Mouse (Mus musculus) CH12.LX (cell line): ENCODE data around the gene Ppara. TPM values are rescaled to one million over a fixed set of nuclear protein-coding genes. Genes with fewer than 3 reads are reported as not detected.
A peak's percentile ranks its signal among the peaks of the same experiment; 100 is the strongest.

Experiments
- DNase-seq: peaks from one replicate; pipeline ENCODE4 v3.0.0-alpha.2; 2013; ENCODE audit errors: extremely low read depth
- H3K27ac ChIP-seq: 2 replicates; pipeline ENCODE4 v1.5.1; 2012; ENCODE audit warnings: low read depth, mild to moderate bottlenecking, control low read depth, moderate library complexity; ENCODE audit not compliant: insufficient read depth
- H3K27me3 ChIP-seq: replicated peaks from 2 replicates; pipeline ENCODE3; 2012; ENCODE audit warnings: inconsistent platforms
- H3K36me3 ChIP-seq, 2 experiments: replicated peaks in 1 of 2; 2 replicates each; pipeline versions ENCODE3 to v1.6.1; 2012; ENCODE audit warnings: inconsistent platforms in 1 of 2, low read length in 1 of 2, mild to moderate bottlenecking in 1 of 2, mixed read lengths in 1 of 2, moderate library complexity in 1 of 2; ENCODE audit not compliant: control insufficient read depth in 1 of 2, insufficient read depth in 1 of 2
- H3K4me1 ChIP-seq, 2 experiments: 2 replicates each; pipeline ENCODE4 v1.6.1; 2012; ENCODE audit warnings: inconsistent platforms in 1 of 2, moderate library complexity in 1 of 2; ENCODE audit not compliant: insufficient read depth in 2 of 2, control insufficient read depth in 1 of 2
- H3K4me2 ChIP-seq: 2 replicates; pipeline ENCODE4 v1.6.1; 2012; ENCODE audit warnings: low read depth, mild to moderate bottlenecking, control low read depth; ENCODE audit not compliant: poor library complexity, insufficient read depth, severe bottlenecking
- H3K4me3 ChIP-seq, 3 experiments: fragments of 150-350 bp in 1 of 3; sonication (generic) in 1 of 3; replicated peaks in 1 of 3; 2 replicates each; pipeline versions ENCODE3 to v1.5.1; 2011 to 2012; ENCODE audit warnings: low read depth in 2 of 3, low read length in 2 of 3, mild to moderate bottlenecking in 2 of 3, moderate library complexity in 2 of 3, control low read depth in 1 of 3, improper control_type of control experiment in 1 of 3, inconsistent platforms in 1 of 3, mixed read lengths in 1 of 3; ENCODE audit not compliant: poor library complexity in 1 of 3
- H3K79me2 ChIP-seq: replicated peaks from 2 replicates; pipeline ENCODE4 v1.6.1; 2012; ENCODE audit warnings: mild to moderate bottlenecking, moderate library complexity; ENCODE audit not compliant: control insufficient read depth, poor library complexity, insufficient read depth, severe bottlenecking; ENCODE audit errors: extremely low read depth
- H3K9ac ChIP-seq: 2 replicates; pipeline ENCODE4 v1.6.1; 2012; ENCODE audit warnings: low read depth, mild to moderate bottlenecking, control low read depth, moderate library complexity; ENCODE audit not compliant: insufficient read depth
- H3K9me3 ChIP-seq: replicated peaks from 2 replicates; pipeline ENCODE3; 2012; ENCODE audit warnings: low read length, inconsistent platforms, mixed read lengths
- BHLHE40 ChIP-seq: IDR thresholded peaks from 2 replicates; pipeline ENCODE4 v1.6.1; 2011; ENCODE audit warnings: mild to moderate bottlenecking, low read depth, low read length, improper control_type of control experiment
- CHD2 ChIP-seq: IDR thresholded peaks from 2 replicates; pipeline ENCODE4 v1.6.1; 2011; ENCODE audit warnings: low read length, improper control_type of control experiment
- CTCF ChIP-seq, 2 experiments: IDR thresholded peaks in 1 of 2; conservative IDR thresholded peaks in 1 of 2; 2 replicates each; pipeline ENCODE4 v1.5.1; 2011 to 2012; ENCODE audit warnings: low read depth in 2 of 2, low read length in 2 of 2, improper control_type of control experiment in 1 of 2, inconsistent platforms in 1 of 2, mild to moderate bottlenecking in 1 of 2, moderate library complexity in 1 of 2
- E2F4 ChIP-seq: IDR thresholded peaks from 2 replicates; pipeline ENCODE4 v1.6.1; 2011; ENCODE audit warnings: low read depth, low read length, improper control_type of control experiment; ENCODE audit not compliant: insufficient replicate concordance
- ELF1 ChIP-seq: IDR thresholded peaks from 2 replicates; pipeline ENCODE4 v1.6.1; 2014; ENCODE audit warnings: low read depth, mild to moderate bottlenecking, inconsistent platforms, low read length, improper control_type of control experiment
- EP300 ChIP-seq: IDR thresholded peaks from 2 replicates; pipeline ENCODE4 v1.6.1; 2011; ENCODE audit warnings: low read length, improper control_type of control experiment
- HCFC1 ChIP-seq: IDR thresholded peaks from 2 replicates; pipeline ENCODE4 v1.6.1; 2012; ENCODE audit warnings: low read depth, mild to moderate bottlenecking, inconsistent platforms, low read length, improper control_type of control experiment
- JUN ChIP-seq: IDR thresholded peaks from 2 replicates; pipeline ENCODE4 v1.6.1; 2011; ENCODE audit warnings: low read depth, mild to moderate bottlenecking, low read length, improper control_type of control experiment, moderate library complexity; ENCODE audit not compliant: insufficient read depth
- JUND ChIP-seq: conservative IDR thresholded peaks from 2 replicates; pipeline ENCODE4 v1.6.1; 2011; ENCODE audit warnings: low read depth, low read length, improper control_type of control experiment
- KAT2A ChIP-seq: IDR thresholded peaks from 2 replicates; pipeline ENCODE4 v1.6.1; 2012; ENCODE audit warnings: low read length, improper control_type of control experiment, inconsistent platforms; ENCODE audit not compliant: insufficient replicate concordance
- MAFK ChIP-seq: IDR thresholded peaks from 2 replicates; pipeline ENCODE4 v1.6.1; 2011; ENCODE audit warnings: low read length, improper control_type of control experiment; ENCODE audit not compliant: insufficient replicate concordance
- MAX ChIP-seq: IDR thresholded peaks from 2 replicates; pipeline ENCODE4 v1.6.1; 2011; ENCODE audit warnings: low read length, improper control_type of control experiment
- MYC ChIP-seq: IDR thresholded peaks from 2 replicates; pipeline ENCODE4 v1.6.1; 2011; ENCODE audit warnings: low read depth, mild to moderate bottlenecking, improper control_type of control experiment, low read length
- NELFE ChIP-seq: IDR thresholded peaks from 2 replicates; pipeline ENCODE4 v1.6.1; 2011; ENCODE audit warnings: low read depth, low read length, improper control_type of control experiment
- NRF1 ChIP-seq: IDR thresholded peaks from 2 replicates; pipeline ENCODE4 v1.6.1; 2014; ENCODE audit warnings: low read depth, mild to moderate bottlenecking, inconsistent platforms, low read length, improper control_type of control experiment, moderate library complexity
- PAX5 ChIP-seq: IDR thresholded peaks from 2 replicates; pipeline ENCODE4 v1.6.1; 2012; ENCODE audit warnings: low read length, inconsistent platforms, mixed read lengths
- POLR2A ChIP-seq: IDR thresholded peaks from 2 replicates; pipeline ENCODE4 v1.6.1; 2011; ENCODE audit warnings: low read depth, mild to moderate bottlenecking, improper control_type of control experiment, low read length
- RAD21 ChIP-seq: IDR thresholded peaks from 2 replicates; pipeline ENCODE4 v1.6.1; 2011; ENCODE audit warnings: low read depth, mild to moderate bottlenecking, low read length, improper control_type of control experiment, moderate library complexity
- RCOR1 ChIP-seq: conservative IDR thresholded peaks from 2 replicates; pipeline ENCODE4 v1.6.1; 2012; ENCODE audit warnings: low read depth, mild to moderate bottlenecking, inconsistent platforms, low read length, improper control_type of control experiment
- SIN3A ChIP-seq: IDR thresholded peaks from 2 replicates; pipeline ENCODE4 v1.6.1; 2012; ENCODE audit warnings: low read length, improper control_type of control experiment, inconsistent platforms
- TBP ChIP-seq: conservative IDR thresholded peaks from 2 replicates; pipeline ENCODE4 v1.6.1; 2011; ENCODE audit warnings: low read depth, low read length, improper control_type of control experiment
- TCF12 ChIP-seq: IDR thresholded peaks from 2 replicates; pipeline ENCODE4 v1.6.1; 2014; ENCODE audit warnings: low read depth, mild to moderate bottlenecking, inconsistent platforms, low read length, improper control_type of control experiment
- USF2 ChIP-seq: conservative IDR thresholded peaks from 2 replicates; pipeline ENCODE4 v1.6.1; 2011; ENCODE audit warnings: low read depth, low read length, improper control_type of control experiment
- ZKSCAN1 ChIP-seq: IDR thresholded peaks from 2 replicates; pipeline ENCODE4 v1.6.1; 2012; ENCODE audit warnings: low read depth, inconsistent platforms, low read length, improper control_type of control experiment, borderline replicate concordance
- ZMIZ1 ChIP-seq: IDR thresholded peaks from 2 replicates; pipeline ENCODE4 v1.6.1; 2012; ENCODE audit warnings: low read depth, mild to moderate bottlenecking, inconsistent platforms, low read length, improper control_type of control experiment
- dilution Hi-C: fragments of 300-500 bp; cut with MboI; formaldehyde crosslinking; loops from 2 replicates; pipeline ENCODE4 v1.14.3; 2020; ENCODE audit warnings: low sequenced_read_pairs; ENCODE audit not compliant: extremely low pct_unique_long_range_greater_than_20kb, extremely low pct_ligation_motif_present
- in situ Hi-C: fragments of 300-500 bp; cut with MboI; formaldehyde crosslinking; loops from 3 replicates; pipeline ENCODE4 v1.14.3; 2019; ENCODE audit warnings: low sequenced_read_pairs, low pct_ligation_motif_present, low pct_unique_long_range_greater_than_20kb, mixed read lengths
- polyA plus RNA-seq: library from polyadenylated mRNA; unstranded; fragments of >175 nt; gene quantifications from 2 replicates; pipeline ENCODE4 v1.2.1, GENCODE M21; 2012; ENCODE audit warnings: low read depth; ENCODE audit not compliant: insufficient read length
- total RNA-seq, 2 experiments: library from RNA; depleted of rRNA; stranded (reverse); fragments of 300-350 nt in 1 of 2; fragments of >200 nt in 1 of 2; gene quantifications; 2 replicates each; pipeline ENCODE4 v1.2.3; 2012 to 2014

Ppara gene
- total and polyA plus RNA-seq, 3 experiments, result not detected

DNA sequence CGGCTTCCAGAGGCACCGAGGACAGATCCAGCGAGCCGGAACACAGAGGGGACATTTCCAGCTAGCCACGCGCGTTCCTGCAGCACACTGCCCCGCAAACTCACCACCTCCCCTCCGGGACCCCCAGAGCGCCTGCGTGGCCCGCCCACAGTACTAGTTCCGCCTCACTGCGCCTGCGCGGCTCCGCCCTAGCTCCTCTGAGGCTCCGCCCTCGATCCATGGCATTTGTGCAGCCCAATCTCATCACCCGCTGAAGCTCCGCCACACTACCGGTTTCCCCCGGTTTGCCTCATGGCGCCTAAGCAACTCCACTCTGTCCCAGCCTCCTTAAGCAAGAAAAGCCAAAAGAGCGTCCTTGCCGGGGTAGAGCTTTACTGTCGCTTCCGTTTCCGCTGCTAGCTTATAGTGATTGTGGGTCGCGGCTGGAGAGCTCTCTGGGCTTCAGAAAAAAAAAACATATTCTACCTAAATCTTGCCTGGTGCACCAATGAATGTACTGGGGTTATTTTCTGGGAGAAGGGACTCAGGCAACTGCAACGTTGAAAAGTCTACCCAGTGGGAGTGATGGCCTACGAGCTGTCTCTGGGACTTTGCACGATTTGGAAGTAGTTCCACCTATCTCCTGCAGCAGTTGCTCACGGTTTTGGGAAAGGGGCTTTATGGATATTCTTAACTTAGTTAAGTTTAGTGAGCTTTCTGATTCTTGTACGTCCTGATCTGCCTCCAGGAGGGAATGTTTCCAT, 76.9 kb downstream of the Ppara start, which contains the start of gene Cdpf1 (continued):
- peak; percentile 85 for TF ChIP-seq ELF1
- no peak for TF ChIP-seq RAD21
- TF ChIP-seq ZMIZ1, result peak; percentile 90; the same call in 1 of the 2 replicates
- TF ChIP-seq MAX, result peak; percentile 84; the same call in 1 of the 2 replicates
- TF ChIP-seq NRF1, result peak; percentile 99
- TF ChIP-seq TCF12, result peak; percentile 93
- no peak for TF ChIP-seq USF2
- peak; percentile 60 for TF ChIP-seq SIN3A
- TF ChIP-seq HCFC1, result peak; percentile 70
- TF ChIP-seq NELFE, result peak; percentile 95

DNA sequence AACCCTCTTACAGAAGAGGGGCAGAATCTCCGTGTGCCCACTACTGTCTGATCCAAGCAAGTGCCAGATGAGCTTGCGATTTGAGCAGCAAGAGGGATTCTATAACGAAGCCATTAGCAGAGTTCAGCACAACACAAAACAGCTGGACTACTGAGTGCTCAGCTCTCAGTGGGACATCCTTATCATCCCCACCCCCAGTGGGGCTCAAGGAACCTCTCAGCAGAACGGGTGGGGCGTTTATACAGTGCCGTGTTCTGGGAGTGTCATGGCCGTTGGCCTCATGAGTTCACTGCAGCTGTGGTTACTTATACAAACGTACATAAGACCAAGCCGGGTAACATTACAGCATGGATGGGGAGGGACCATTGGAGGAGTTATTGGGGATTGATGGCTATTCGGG, 78.6 kb downstream of the Ppara start:
- dilution Hi-C loops, result no loop called here
- Histone ChIP-seq H3K4me2 (no peak overlapping the region), H3K4me3 (no peak overlapping the region), H3K9me3 (no peaks in the 10 kb centered on the region), H3K79me2 (no peaks in the 10 kb centered on the region), H3K4me1 (peaks cover 5 to 26% of the 10 kb centered on the region in 2 experiments), H3K36me3 (peaks cover 0 to 9% of the 10 kb centered on the region in 2 experiments), H3K27me3 (peaks cover 51% of the 10 kb centered on the region), H3K9ac (no peak overlapping the region), H3K27ac (no peak overlapping the region)
- in situ Hi-C loops, result no loop called here
- DNase-seq, result no peak
- TF ChIP-seq E2F4 (no peak), JUN (no peak), POLR2A (no peak), PAX5 (no peak), ZKSCAN1 (no peak), USF2 (no peak), EP300 (no peak), CHD2 (no peak), RCOR1 (no peak), KAT2A (no peak), JUND (no peak), TBP (no peak), RAD21 (no peak), CTCF (conservative IDR thresholded peaks at IDR 0.05 in 1 of 2, IDR thresholded peaks at IDR 0.05 in 1 of 2; ENCODE audit: low read depth in 2 of 2, low read length in 2 of 2) (no peak), MAFK (no peak), HCFC1 (no peak), MYC (no peak), BHLHE40 (no peak)
